9 mouse cellular contexts compared by ENCODE assay signal in genomic region chr5:34235898-34236420, GRCm38 (mm10). TPM values are rescaled to one million over a fixed set of nuclear protein-coding genes. Genes with fewer than 3 reads are reported as not detected.
A peak's percentile ranks its signal among the peaks of the same experiment; 100 is the strongest.
DNase-seq lines count a peak whose midpoint lies in the region; ATAC-seq and TF ChIP-seq lines count a peak whose summit lies in the region.
"Had no signal": no experiment of that assay in that cellular context is flagged by ENCODE, and none has a peak within 500 bp of the region (broad histone marks: within the 10 kb centered on the region; RNA-seq: fewer than 3 reads in every experiment).

No protein-coding gene starts in this region.

- H3K4me1 ChIP-seq in kidney, adult 2 months (ENCODE audit: control insufficient read depth, insufficient read depth, low read length): no peaks in the 10 kb centered on the region
- no peaks in the 10 kb centered on the region for H3K4me1 ChIP-seq in kidney, embryonic 14.5 days (ENCODE audit: control insufficient read depth, insufficient read depth, low read length)
- no peaks in the 10 kb centered on the region for H3K4me1 ChIP-seq in E14TG2a.4 (replicated peaks; ENCODE audit: low read depth, low read length)
- peaks cover 14% of the 10 kb centered on the region for H3K4me1 ChIP-seq in olfactory bulb, adult 2 months (ENCODE audit: control insufficient read depth, insufficient read depth, low read length)

- no peak overlapping the region for H3K9ac ChIP-seq in kidney, embryonic 14.5 days (ENCODE audit: low read depth, low read length)

- H3K27me3 ChIP-seq in kidney, adult 2 months (replicated peaks; ENCODE audit: control insufficient read depth, insufficient read depth, low read length): no peaks in the 10 kb centered on the region
- H3K27me3 ChIP-seq in kidney, embryonic 14.5 days (ENCODE audit: control insufficient read depth, insufficient read depth, low read length): no peaks in the 10 kb centered on the region
- H3K27me3 ChIP-seq in E14TG2a.4 (ENCODE audit: insufficient read depth, low read length): no peaks in the 10 kb centered on the region

- H3K4me3 ChIP-seq in kidney, adult 2 months (ENCODE audit: insufficient read depth, low read depth, low read length): no peak overlapping the region; the same call in 1 of the 2 replicates
- no peak overlapping the region for H3K4me3 ChIP-seq in kidney, embryonic 14.5 days (ENCODE audit: low read length)
- H3K4me3 ChIP-seq in E14TG2a.4 (replicated peaks; ENCODE audit: low read length): no peak overlapping the region
- no peak overlapping the region for H3K4me3 ChIP-seq in olfactory bulb, adult 2 months (ENCODE audit: insufficient read depth, low read depth, low read length)

- ATAC-seq in kidney, embryonic 14.5 days (ENCODE audit: low FRiP score, low TSS enrichment): no peak

- peak; percentile 83 for TF ChIP-seq CTCF in kidney, adult 2 months (conservative IDR thresholded peaks at IDR 0.05; ENCODE audit: insufficient read depth, insufficient read length, low read depth, low read length)
- TF ChIP-seq CTCF in E14TG2a.4 (conservative IDR thresholded peaks at IDR 0.05; ENCODE audit: low read length): peak; percentile 87
- TF ChIP-seq CTCF in olfactory bulb, adult 2 months (IDR thresholded peaks at IDR 0.05; ENCODE audit: insufficient read depth, low read depth, low read length): peak; percentile 59

- peak; percentile 21 for DNase-seq in kidney, adult 2 months
- DNase-seq in adrenal gland, postnatal 36 days: peak; percentile 62 to 68
- DNase-seq in kidney, postnatal 10 days: peak; percentile 61
- no peak for DNase-seq in left cerebral cortex, postnatal 10 days (ENCODE audit: extremely low spot score in 1 of 2, low spot score in 2 of 2)
- DNase-seq in left cerebral cortex, adult 8-10 months (ENCODE audit: low spot score in 2 of 2): no peak

- 54% methylated on average over 10 of the region's 10 CpGs for WGBS in kidney, adult 2 months
- WGBS in kidney, embryonic 14.5 days: 55% methylated on average over 10 of the region's 10 CpGs
- 57% methylated on average over 10 of the region's 10 CpGs for WGBS in olfactory bulb, adult 2 months

- no peaks in the 10 kb centered on the region for H3K9me3 ChIP-seq in kidney, embryonic 14.5 days (ENCODE audit: control insufficient read depth, low read length)
- no peaks in the 10 kb centered on the region for H3K9me3 ChIP-seq in E14TG2a.4 (ENCODE audit: low read length)

- no peak overlapping the region for H3K4me2 ChIP-seq in kidney, embryonic 14.5 days (replicated peaks; ENCODE audit: low read depth, low read length)

- no peaks in the 10 kb centered on the region for H3K36me3 ChIP-seq in kidney, adult 2 months (ENCODE audit: control insufficient read depth, insufficient read depth, low read length)
- no peaks in the 10 kb centered on the region for H3K36me3 ChIP-seq in kidney, embryonic 14.5 days (ENCODE audit: control insufficient read depth, insufficient read depth, low read length)
- H3K36me3 ChIP-seq in E14TG2a.4 (ENCODE audit: insufficient read depth, low read length): peaks cover 52% of the 10 kb centered on the region

- no peak overlapping the region for H3K27ac ChIP-seq in kidney, adult 2 months (ENCODE audit: insufficient read depth, low read depth, low read length)
- no peak overlapping the region for H3K27ac ChIP-seq in kidney, embryonic 14.5 days (ENCODE audit: low read depth, low read length)
- H3K27ac ChIP-seq in olfactory bulb, adult 2 months (ENCODE audit: insufficient read depth, low read depth, low read length): no peak overlapping the region

- intact Hi-C loops in left cerebral cortex, postnatal 10 days (cut with DNase I): no loop called here

- no peak for TF ChIP-seq POLR2A in kidney, adult 2 months (IDR thresholded peaks at IDR 0.05; ENCODE audit: low read depth, low read length)
- TF ChIP-seq POLR2A in olfactory bulb, adult 2 months (IDR thresholded peaks at IDR 0.05; ENCODE audit: insufficient read depth, low read depth, low read length): 0 out of 2 replicates have a peak, but pooled peaks have one; percentile 25

RNA-seq across cellular contexts. Expression of gene Mxd4, which starts 48.4 kb away (rescaled TPM):
- polyA plus RNA-seq in kidney, adult 2 months (2012; rRNA removed): 143 and 164 TPM in 2 replicates
- 46.1 and 53.0 TPM in 2 replicates for polyA plus RNA-seq in kidney, embryonic 14.5 days (2014; fragmentation: Nextera tagmentation; extraction: Ambion mirVana)
- 100 to 1,000 TPM; 133 to 137 TPM for total RNA-seq in adrenal gland, postnatal 36 days (2021)
- polyA plus RNA-seq in olfactory bulb, adult 2 months (2012; ENCODE audit: insufficient read depth, insufficient read length, low replicate concordance, missing spikeins): 230 TPM in 1 of 2 replicates, not detected in the other
- 10 to 100 TPM; 61.1 to 70.5 TPM for total RNA-seq in left cerebral cortex, postnatal 10 days (2021)
- 10 to 100 TPM; 68.7 to 79.4 (median 72.7) TPM for total RNA-seq in left cerebral cortex, adult 8-10 months (2022)

RNA-seq across cellular contexts. Expression of gene Zfyve28, which starts 52.3 kb away (rescaled TPM):
- 0.33 and 0.36 TPM in 2 replicates for polyA plus RNA-seq in kidney, adult 2 months (2012; rRNA removed)
- polyA plus RNA-seq in kidney, embryonic 14.5 days (2014; fragmentation: Nextera tagmentation; extraction: Ambion mirVana): 0.14 and 0.37 TPM in 2 replicates
- total RNA-seq in adrenal gland, postnatal 36 days (2021): under 1 TPM; 0.36 to 0.60 TPM
- polyA plus RNA-seq in olfactory bulb, adult 2 months (2012; ENCODE audit: insufficient read depth, insufficient read length, low replicate concordance, missing spikeins): not detected in 2 replicates
- total RNA-seq in left cerebral cortex, postnatal 10 days (2021): 10 to 100 TPM; 28.4 to 28.9 TPM
- 10 to 100 TPM; 57.7 to 68.9 (median 59.1) TPM for total RNA-seq in left cerebral cortex, adult 8-10 months (2022)

RNA-seq across cellular contexts. Expression of gene Cfap99, which starts 52.4 kb away (rescaled TPM):
- 0.05 TPM in 1 of 2 replicates, not detected in the other for polyA plus RNA-seq in kidney, adult 2 months (2012; rRNA removed)
- polyA plus RNA-seq in kidney, embryonic 14.5 days (2014; fragmentation: Nextera tagmentation; extraction: Ambion mirVana): not detected in 2 replicates
- total RNA-seq in adrenal gland, postnatal 36 days (2021): not detected
- polyA plus RNA-seq in olfactory bulb, adult 2 months (2012; ENCODE audit: insufficient read depth, insufficient read length, low replicate concordance, missing spikeins): not detected in 2 replicates
- under 1 TPM; 0.26 to 0.51 TPM for total RNA-seq in left cerebral cortex, postnatal 10 days (2021)
- 1 to 10 TPM; 1.1 to 1.9 (median 1.6) TPM for total RNA-seq in left cerebral cortex, adult 8-10 months (2022)
- total RNA-seq: gastrocnemius, postnatal 36 days had no signal

Comparison
In these comparisons a context has a peak if more than half of its experiments do, and no peak if none do; other contexts are left out.
1. DNase-seq: peak in kidney, adult 2 months (single experiment), adrenal gland, postnatal 36 days (2 of 2) and kidney, postnatal 10 days (single experiment); none in left cerebral cortex, postnatal 10 days (0 of 2) and left cerebral cortex, adult 8-10 months (0 of 2).
2. RNA of gene Zfyve28, which starts 52.3 kb away (total RNA-seq): 57.7 to 68.9 TPM in left cerebral cortex, adult 8-10 months and 28.4 to 28.9 TPM in left cerebral cortex, postnatal 10 days; 0.36 to 0.60 TPM in adrenal gland, postnatal 36 days; every median in the first group is over 10 times any median in the second.
3. Peak in every context shown above with its lines, with median percentiles within 50 percentile points of each other: CTCF ChIP-seq.